Mouse (Mus musculus) midbrain, postnatal 0 days (tissue): ENCODE measurements around the gene Gucy1b2. TPM values are rescaled to one million over a fixed set of nuclear protein-coding genes. Genes with fewer than 3 reads are reported as not detected.

Source experiments
- ATAC-seq: fragments of 200-750 bp; cut with Nextera tagmentation; 2 replicates; pipeline ENCODE4 v1.8.0; 2017; ENCODE audit warnings: moderate number of reproducible peaks, mild to moderate bottlenecking, moderate TSS enrichment, moderate library complexity; ENCODE audit not compliant: low FRiP score
- DNase-seq: peaks from one replicate; pipeline ENCODE4 v3.0.0-alpha.2; 2015; ENCODE audit warnings: low spot score
- H3K27ac ChIP-seq: fragments of 300-500 bp; sonication (generic); 2 replicates; pipeline ENCODE4 v1.5.1; 2014; ENCODE audit warnings: low read depth, mild to moderate bottlenecking, low read length, mixed read lengths
- H3K27me3 ChIP-seq: fragments of 300-500 bp; sonication (generic); 2 replicates; pipeline ENCODE4 v1.6.1; 2014; ENCODE audit warnings: low read length, control low read depth, mixed read lengths; ENCODE audit not compliant: insufficient read depth
- H3K36me3 ChIP-seq: fragments of 300-500 bp; sonication (generic); 2 replicates; pipeline ENCODE4 v1.6.1; 2014; ENCODE audit warnings: low read length, control low read depth, mixed read lengths; ENCODE audit not compliant: insufficient read depth
- H3K4me1 ChIP-seq: fragments of 300-500 bp; sonication (generic); 2 replicates; pipeline ENCODE4 v1.6.1; 2014; ENCODE audit warnings: mild to moderate bottlenecking, control low read depth, antibody characterized with exemption, low read length, mixed read lengths; ENCODE audit not compliant: insufficient read depth
- H3K4me2 ChIP-seq: fragments of 300-500 bp; sonication (generic); 2 replicates; pipeline ENCODE4 v1.6.1; 2014; ENCODE audit warnings: low read depth, mild to moderate bottlenecking, low read length, mixed read lengths; ENCODE audit not compliant: poor library complexity, severe bottlenecking
- H3K4me3 ChIP-seq: fragments of 300-500 bp; sonication (generic); 2 replicates; pipeline ENCODE4 v1.5.1; 2014; ENCODE audit warnings: low read depth, mild to moderate bottlenecking, low read length, moderate library complexity
- H3K9ac ChIP-seq: fragments of 300-500 bp; sonication (generic); replicated peaks from 2 replicates; pipeline ENCODE4 v1.6.1; 2014; ENCODE audit warnings: mild to moderate bottlenecking, low read length, moderate library complexity, mixed read lengths; ENCODE audit not compliant: poor library complexity, severe bottlenecking
- H3K9me3 ChIP-seq: fragments of 300-500 bp; sonication (generic); 2 replicates; pipeline ENCODE4 v1.6.1; 2016; ENCODE audit warnings: low read length, control low read depth
- CTCF ChIP-seq: IDR thresholded peaks from 2 replicates; pipeline ENCODE4 v1.5.1; 2016; ENCODE audit warnings: antibody characterized with exemption, mild to moderate bottlenecking
- WGBS: fragments of 180-500 bp; shearing (Covaris S2); extraction: QIAGEN DNeasy Blood & Tissue Kit; methylation state at CpG from one replicate; pipeline ENCODE4 v1.1.7; 2014; 5-methylcytosine and 5-hydroxymethylcytosine counted together
- polyA plus RNA-seq: library from polyadenylated mRNA; unstranded; fragments of >200 nt; fragmentation: Nextera tagmentation; extraction: Ambion mirVana; gene quantifications from 2 replicates; pipeline ENCODE4 v1.2.1, GENCODE M21; 2015
- total RNA-seq: library from RNA; depleted of rRNA; stranded (reverse); fragments of >200 nt; gene quantifications from 2 replicates; pipeline ENCODE4 v1.2.3, GENCODE M21; 2014

Gucy1b2 gene
- total and polyA plus RNA-seq, 2 experiments from 2014 or later: 0.49 to 1.2 TPM

DNA sequence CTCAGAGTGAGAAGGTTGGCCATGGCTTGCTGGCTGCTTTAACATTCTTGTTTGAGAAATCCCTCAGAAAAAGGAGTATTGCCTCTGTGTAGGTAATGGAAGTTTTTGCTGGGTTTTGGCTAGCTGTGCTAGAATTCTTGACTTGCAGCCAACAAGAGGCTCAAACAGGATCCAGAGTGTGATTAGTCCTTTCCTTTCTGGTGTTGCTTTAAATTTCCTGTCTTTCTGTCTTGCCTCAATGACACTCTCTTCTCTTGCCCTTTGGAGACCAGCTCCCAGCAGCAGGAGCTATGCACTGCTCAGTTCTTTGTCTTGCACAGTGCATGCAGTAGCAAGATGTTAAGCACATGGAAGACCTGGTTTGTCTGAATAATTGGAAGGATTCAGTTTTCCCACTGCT, 80.4 kb downstream of the Gucy1b2 start:
- no peak for TF ChIP-seq CTCF
- H3K4me1 ChIP-seq: no peaks in the 10 kb centered on the region
- H3K9ac ChIP-seq: no peak overlapping the region
- no peaks in the 10 kb centered on the region for H3K9me3 ChIP-seq
- H3K4me2 ChIP-seq: no peak overlapping the region
- no peak overlapping the region for H3K4me3 ChIP-seq
- DNase-seq (no peak), ATAC-seq (no peak)
- no peak overlapping the region for H3K27ac ChIP-seq
- no peaks in the 10 kb centered on the region for H3K27me3 ChIP-seq
- H3K36me3 ChIP-seq: no peaks in the 10 kb centered on the region

DNA sequence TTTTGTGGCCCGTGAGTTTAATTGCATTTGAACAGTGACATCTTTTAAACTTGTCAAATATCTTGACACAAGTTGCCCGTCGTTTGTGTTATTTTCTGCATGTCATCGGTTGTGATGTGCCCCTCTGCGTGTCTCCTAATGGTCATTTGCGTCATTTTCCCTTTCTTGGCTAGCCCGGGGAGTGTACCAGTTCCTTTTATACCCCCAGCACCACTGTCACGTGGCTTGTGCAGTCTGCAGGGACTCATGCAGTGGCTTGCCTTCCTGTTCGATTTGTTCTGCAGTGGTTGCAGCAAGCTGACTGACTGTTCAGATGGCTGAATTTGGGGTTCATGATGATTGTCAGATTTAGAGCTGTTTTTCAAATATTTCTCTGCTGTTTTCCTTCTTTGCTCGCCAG, 82.1 kb downstream of the Gucy1b2 start:
- no peak for TF ChIP-seq CTCF
- WGBS: 79% methylated on average over 10 of the region's 10 CpGs
- H3K27ac ChIP-seq: no peak overlapping the region
- no peaks in the 10 kb centered on the region for H3K9me3 ChIP-seq
- DNase-seq (no peak), ATAC-seq (no peak)
- no peaks in the 10 kb centered on the region for H3K36me3 ChIP-seq
- H3K27me3 ChIP-seq: no peaks in the 10 kb centered on the region
- H3K4me2 ChIP-seq: no peak overlapping the region
- no peaks in the 10 kb centered on the region for H3K4me1 ChIP-seq
- no peak overlapping the region for H3K4me3 ChIP-seq
- no peak overlapping the region for H3K9ac ChIP-seq

DNA sequence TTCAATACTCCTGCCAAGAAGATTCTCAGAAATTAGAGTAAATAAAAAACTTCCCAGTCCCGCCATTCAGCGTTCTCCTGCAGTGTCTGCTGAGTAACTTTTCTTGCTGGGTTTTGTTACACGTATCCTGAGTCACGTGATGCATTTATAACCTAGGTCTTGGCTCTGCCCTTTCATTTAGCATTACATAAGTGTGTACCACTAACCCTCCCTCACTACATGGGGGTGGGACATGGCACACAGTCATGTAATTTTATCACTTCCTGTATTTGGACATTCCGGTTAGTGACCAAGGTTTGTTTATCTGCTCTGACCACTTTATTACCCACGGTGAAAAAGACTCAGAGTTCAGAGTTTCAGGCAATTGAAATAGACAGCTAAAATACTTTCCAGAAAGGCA, 85.3 kb downstream of the Gucy1b2 start:
- no peaks in the 10 kb centered on the region for H3K4me1 ChIP-seq
- WGBS: 83% methylated on average over 6 of the region's 6 CpGs
- ATAC-seq: no peak

DNA sequence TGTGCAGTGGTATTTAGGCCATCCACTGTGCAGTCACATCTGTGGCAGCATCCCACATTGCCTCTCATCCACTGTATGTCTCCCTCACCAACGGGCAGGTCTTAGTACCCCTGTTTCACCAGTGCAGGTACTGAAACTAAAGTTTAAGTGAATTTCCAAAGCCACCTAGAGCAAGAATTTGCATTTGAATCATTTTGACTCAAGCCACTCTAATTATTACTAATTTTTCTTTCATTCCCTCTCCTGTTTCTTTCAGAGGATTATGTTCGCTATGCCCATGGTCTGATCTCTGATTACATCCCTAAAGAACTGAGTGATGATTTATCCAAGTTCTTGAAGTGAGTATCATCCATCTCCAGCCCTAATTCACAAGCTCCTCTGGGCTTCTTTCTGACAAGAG, 92.3 kb downstream of the Gucy1b2 start:
- Histone ChIP-seq H3K9ac (no peak overlapping the region), H3K4me3 (no peak overlapping the region), H3K27ac (no peak overlapping the region), H3K4me1 (no peaks in the 10 kb centered on the region), H3K9me3 (no peaks in the 10 kb centered on the region), H3K4me2 (no peak overlapping the region), H3K27me3 (no peaks in the 10 kb centered on the region), H3K36me3 (peaks cover 8% of the 10 kb centered on the region)
- TF ChIP-seq CTCF: no peak
- 94% methylated on average over 2 of the region's 2 CpGs for WGBS
- ATAC-seq (no peak), DNase-seq (no peak)

More for the DNA sequence above, 85.3 kb downstream of the Gucy1b2 start:
- Histone ChIP-seq H3K27ac (no peak overlapping the region), H3K9ac (no peak overlapping the region), H3K4me2 (no peak overlapping the region), H3K4me3 (no peak overlapping the region), H3K36me3 (peaks cover 5% of the 10 kb centered on the region; the same call in 1 of the 2 replicates), H3K9me3 (no peaks in the 10 kb centered on the region), H3K27me3 (no peaks in the 10 kb centered on the region)
- no peak for DNase-seq
- TF ChIP-seq CTCF: no peak

DNA sequence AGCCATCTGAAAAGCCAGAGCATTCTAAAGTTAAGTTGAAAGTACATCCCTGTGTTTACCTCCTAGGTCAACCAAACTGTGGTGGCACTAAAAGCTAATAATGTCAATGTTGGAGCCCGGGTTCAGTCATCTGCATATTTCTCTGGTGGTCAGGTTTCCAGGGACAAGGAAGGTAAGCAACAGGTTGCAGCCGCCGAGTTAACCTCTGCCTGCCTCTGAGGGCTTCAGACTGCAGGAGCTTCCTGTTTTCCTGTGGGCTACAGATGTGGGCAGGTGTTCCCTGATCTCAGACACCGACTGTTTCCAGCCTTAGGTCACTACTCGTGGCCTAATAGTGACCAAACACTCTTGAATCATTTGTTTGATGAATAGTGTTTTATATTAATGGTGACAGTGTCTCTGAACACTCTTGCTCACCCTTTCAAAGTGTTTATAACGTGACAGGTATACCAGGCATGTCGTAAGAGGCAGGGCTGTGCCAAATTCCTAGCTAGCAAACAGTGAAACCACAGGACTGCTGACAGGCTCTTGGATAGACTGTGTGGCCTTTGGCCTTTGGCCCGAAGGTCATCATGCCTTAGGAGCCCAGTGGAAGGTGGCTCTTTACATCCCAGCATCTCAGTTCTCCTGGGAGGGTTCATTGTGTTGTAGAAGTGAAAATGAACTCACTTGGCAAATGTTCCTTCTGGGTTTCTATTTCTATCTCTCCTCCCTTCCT, 94.7 kb downstream of the Gucy1b2 start:
- 88% methylated on average over 8 of the region's 8 CpGs for WGBS
- DNase-seq (no peak), ATAC-seq (no peak)
- TF ChIP-seq CTCF: no peak
- no peak overlapping the region for H3K4me3 ChIP-seq
- no peaks in the 10 kb centered on the region for H3K27me3 ChIP-seq
- H3K9me3 ChIP-seq: no peaks in the 10 kb centered on the region
- no peak overlapping the region for H3K9ac ChIP-seq
- H3K27ac ChIP-seq: no peak overlapping the region
- H3K36me3 ChIP-seq: peaks cover 6% of the 10 kb centered on the region; the same call in 1 of the 2 replicates
- no peaks in the 10 kb centered on the region for H3K4me1 ChIP-seq
- H3K4me2 ChIP-seq: no peak overlapping the region

DNA sequence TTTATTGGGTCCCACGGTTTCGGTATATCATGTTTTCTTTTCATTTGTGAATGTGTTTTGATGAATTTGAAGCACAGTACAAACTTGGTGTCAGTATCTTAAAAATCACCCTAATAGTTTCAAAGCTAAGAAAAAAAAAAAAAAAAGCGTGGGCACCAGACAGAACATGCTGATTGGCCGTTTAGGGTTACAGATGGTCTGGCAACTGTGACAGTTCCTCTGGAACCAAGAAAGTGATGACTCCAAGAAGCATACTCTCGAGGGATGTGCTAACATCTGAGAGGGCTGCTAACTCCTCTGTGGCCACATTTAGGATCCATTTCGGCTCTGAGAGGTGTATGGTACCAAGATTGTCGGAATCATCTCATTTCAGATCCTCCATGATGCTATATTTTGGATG, 100.9 kb downstream of the Gucy1b2 start:
- Histone ChIP-seq H3K4me1 (no peaks in the 10 kb centered on the region), H3K36me3 (peaks cover 4% of the 10 kb centered on the region; the same call in 1 of the 2 replicates), H3K4me2 (no peak overlapping the region), H3K27me3 (no peaks in the 10 kb centered on the region), H3K27ac (no peak overlapping the region), H3K4me3 (no peak overlapping the region), H3K9ac (no peak overlapping the region), H3K9me3 (no peaks in the 10 kb centered on the region)
- TF ChIP-seq CTCF: no peak
- DNase-seq (no peak), ATAC-seq (no peak)
- WGBS: 95% methylated on average over 7 of the region's 7 CpGs
